Mouse (Mus musculus): Measurements from ENCODE around the gene Cldn34d. TPM values are rescaled to one million over a fixed set of nuclear protein-coding genes. Genes with fewer than 3 reads are reported as not detected.

Cldn34d gene
- not detected in 2 replicates for polyA plus RNA-seq (2016; fragmentation: Nextera tagmentation; extraction: Ambion mirVana)

GRCm38 (mm10) chrX:76602824-76603223 is at the start of gene Cldn34d:
Gene Cldn34d, minus strand, starts transcription at chrX:76602924.
- DNase-seq (ENCODE audit: extremely low spot score, low spot score), result no peak
- H3K4me1 ChIP-seq, result no peaks in the 10 kb centered on the region
- no peaks in the 10 kb centered on the region for H3K36me3 ChIP-seq (replicated peaks)
- H3K27me3 ChIP-seq (ENCODE audit: poor library complexity, severe bottlenecking), result no peaks in the 10 kb centered on the region
- H3K9me3 ChIP-seq, result peaks cover 4% of the 10 kb centered on the region
- no peak within 1 kb of the TSS for H3K4me3 ChIP-seq
- 96% methylated on average over 1 of the region's 1 CpGs for WGBS
- no peak within 1 kb of the TSS for H3K27ac ChIP-seq

GRCm38 (mm10) chrX:76598459-76599206 is 4.1 kb downstream of the Cldn34d start:
- 53% methylated on average over 5 of the region's 6 CpGs for WGBS
- no peak overlapping the region for H3K4me3 ChIP-seq
- H3K36me3 ChIP-seq (replicated peaks), result no peaks in the 10 kb centered on the region

More at GRCm38 (mm10) chrX:76598459-76599206, 4.1 kb downstream of the Cldn34d start:
- DNase-seq (ENCODE audit: extremely low spot score, low spot score), result peak; percentile 51
- peaks cover 4% of the 10 kb centered on the region for H3K9me3 ChIP-seq
- no peaks in the 10 kb centered on the region for H3K4me1 ChIP-seq
- no peaks in the 10 kb centered on the region for H3K27me3 ChIP-seq (ENCODE audit: poor library complexity, severe bottlenecking)
- no peak overlapping the region for H3K27ac ChIP-seq

Other genes with a start within 250 kb of the Cldn34d start
- gene Cldn34b4, start 209.6 kb downstream of the Cldn34d start, polyA plus RNA-seq (2016; fragmentation: Nextera tagmentation; extraction: Ambion mirVana), result not detected in 2 replicates